Mouse (Mus musculus) MEL (cell line): ENCODE data around the gene Foxn2. TPM values are rescaled to one million over a fixed set of nuclear protein-coding genes. Genes with fewer than 3 reads are reported as not detected.

Source experiments
- DNase-seq: peaks from one replicate; pipeline ENCODE4 v3.0.0; 2011; ENCODE audit warnings: low read depth, low spot score
- H3K27ac ChIP-seq: 2 replicates; pipeline ENCODE4 v1.5.1; 2012; ENCODE audit warnings: low read depth, mild to moderate bottlenecking, control low read depth, low read length, moderate library complexity; ENCODE audit not compliant: control insufficient read depth
- H3K27me3 ChIP-seq, 2 experiments: fragments of 150-350 bp in 1 of 2; sonication (generic) in 1 of 2; 2 replicates each; pipeline ENCODE4 v1.6.1; 2012; ENCODE audit warnings: low read length in 2 of 2, mild to moderate bottlenecking in 2 of 2, improper control_type of control experiment in 1 of 2, moderate library complexity in 1 of 2; ENCODE audit not compliant: insufficient read depth in 2 of 2, control insufficient read depth in 1 of 2
- H3K36me3 ChIP-seq, 2 experiments: 2 replicates each; pipeline ENCODE4 v1.6.1; 2012 to 2014; ENCODE audit warnings: low read length in 2 of 2, improper control_type of control experiment in 1 of 2, inconsistent platforms in 1 of 2, mild to moderate bottlenecking in 1 of 2; ENCODE audit not compliant: insufficient read depth in 2 of 2, control insufficient read depth in 1 of 2
- H3K4me1 ChIP-seq, 2 experiments: fragments of 150-350 bp in 1 of 2; sonication (generic) in 1 of 2; 2 replicates each; pipeline ENCODE4 v1.6.1; 2012; ENCODE audit warnings: low read length in 2 of 2, improper control_type of control experiment in 1 of 2, mild to moderate bottlenecking in 1 of 2; ENCODE audit not compliant: insufficient read depth in 2 of 2, control insufficient read depth in 1 of 2
- H3K4me3 ChIP-seq, 2 experiments: fragments of 150-350 bp in 1 of 2; sonication (generic) in 1 of 2; 2 replicates each; pipeline ENCODE4 v1.5.1; 2012; ENCODE audit warnings: low read depth in 2 of 2, low read length in 2 of 2, mild to moderate bottlenecking in 2 of 2, moderate library complexity in 2 of 2, control low read depth in 1 of 2, improper control_type of control experiment in 1 of 2; ENCODE audit not compliant: control insufficient read depth in 1 of 2, insufficient read depth in 1 of 2
- H3K79me2 ChIP-seq: 2 replicates; pipeline ENCODE4 v1.6.1; 2012; ENCODE audit warnings: mild to moderate bottlenecking, low read length, moderate library complexity; ENCODE audit not compliant: control insufficient read depth, poor library complexity, insufficient read depth
- H3K9ac ChIP-seq: 2 replicates; pipeline ENCODE4 v1.6.1; 2012; ENCODE audit warnings: low read depth, mild to moderate bottlenecking, control low read depth, low read length, moderate library complexity; ENCODE audit not compliant: control insufficient read depth, poor library complexity, severe bottlenecking
- H3K9me3 ChIP-seq: fragments of 150-350 bp; sonication (generic); replicated peaks from 2 replicates; pipeline ENCODE4 v1.6.1; 2012; ENCODE audit warnings: mild to moderate bottlenecking, low read length, improper control_type of control experiment, moderate library complexity; ENCODE audit not compliant: insufficient read depth
- CTCF ChIP-seq, 3 experiments: IDR thresholded peaks in 2 of 3; conservative IDR thresholded peaks in 1 of 3; 2 replicates each; pipeline ENCODE4 v1.5.1; 2011 to 2012; ENCODE audit warnings: low read length in 3 of 3, low read depth in 2 of 3, mild to moderate bottlenecking in 2 of 3, improper control_type of control experiment in 1 of 3, inconsistent platforms in 1 of 3, mixed read lengths in 1 of 3, moderate library complexity in 1 of 3; ENCODE audit not compliant: control insufficient read depth in 1 of 3, insufficient read depth in 1 of 3, poor library complexity in 1 of 3, severe bottlenecking in 1 of 3
- E2F4 ChIP-seq: IDR thresholded peaks from 2 replicates; pipeline ENCODE4 v1.6.1; 2011; ENCODE audit warnings: low read depth, low read length, improper control_type of control experiment, borderline replicate concordance
- ELF1 ChIP-seq: IDR thresholded peaks from 2 replicates; pipeline ENCODE4 v1.6.1; 2014; ENCODE audit warnings: low read depth, mild to moderate bottlenecking, inconsistent platforms, low read length, improper control_type of control experiment, moderate library complexity
- ETS1 ChIP-seq: IDR thresholded peaks from 2 replicates; pipeline ENCODE4 v1.6.1; 2012; ENCODE audit warnings: low read depth, mild to moderate bottlenecking, inconsistent platforms, low read length, improper control_type of control experiment, moderate library complexity
- JUND ChIP-seq: IDR thresholded peaks from 2 replicates; pipeline ENCODE4 v1.6.1; 2011; ENCODE audit warnings: low read depth, mild to moderate bottlenecking, improper control_type of control experiment, low read length
- KAT2A ChIP-seq: conservative IDR thresholded peaks from 2 replicates; pipeline ENCODE4 v1.6.1; 2012; ENCODE audit warnings: low read depth, low read length, improper control_type of control experiment, inconsistent platforms
- MAFK ChIP-seq: IDR thresholded peaks from 2 replicates; pipeline ENCODE4 v1.6.1; 2011; ENCODE audit warnings: low read depth, mild to moderate bottlenecking, low read length, improper control_type of control experiment, borderline replicate concordance
- MEF2A ChIP-seq: IDR thresholded peaks from 2 replicates; pipeline ENCODE4 v1.6.1; 2014; ENCODE audit warnings: low read depth, mild to moderate bottlenecking, inconsistent platforms, low read length, improper control_type of control experiment; ENCODE audit not compliant: poor library complexity, insufficient replicate concordance, severe bottlenecking; ENCODE audit errors: extremely low read depth
- MYB ChIP-seq: IDR thresholded peaks from 2 replicates; pipeline ENCODE4 v1.6.1; 2011; ENCODE audit warnings: mild to moderate bottlenecking, low read depth, low read length, improper control_type of control experiment
- RAD21 ChIP-seq: IDR thresholded peaks from 2 replicates; pipeline ENCODE4 v1.6.1; 2011; ENCODE audit warnings: mild to moderate bottlenecking, low read depth, low read length, improper control_type of control experiment
- SMC3 ChIP-seq: IDR thresholded peaks from 2 replicates; pipeline ENCODE4 v1.6.1; 2011; ENCODE audit warnings: low read depth, low read length, improper control_type of control experiment
- TBP ChIP-seq: IDR thresholded peaks from 2 replicates; pipeline ENCODE4 v1.8.0; 2011; ENCODE audit warnings: low read depth, low read length, improper control_type of control experiment
- UBTF ChIP-seq: IDR thresholded peaks from 2 replicates; pipeline ENCODE4 v1.6.1; 2012; ENCODE audit warnings: low read depth, mild to moderate bottlenecking, inconsistent platforms, low read length, improper control_type of control experiment, moderate library complexity, borderline replicate concordance; ENCODE audit not compliant: insufficient read depth
- USF1 ChIP-seq: IDR thresholded peaks from 2 replicates; pipeline ENCODE4 v1.6.1; 2014; ENCODE audit warnings: low read depth, mild to moderate bottlenecking, inconsistent platforms, low read length, improper control_type of control experiment, moderate library complexity
- ZC3H11A ChIP-seq: IDR thresholded peaks from 2 replicates; pipeline ENCODE4 v1.6.1; 2012; ENCODE audit warnings: low read depth, mild to moderate bottlenecking, inconsistent platforms, low read length, improper control_type of control experiment
- ZKSCAN1 ChIP-seq: IDR thresholded peaks from 2 replicates; pipeline ENCODE4 v1.6.1; 2012; ENCODE audit warnings: low read depth, mild to moderate bottlenecking, inconsistent platforms, low read length, improper control_type of control experiment, moderate library complexity
- ZNF384 ChIP-seq: IDR thresholded peaks from 2 replicates; pipeline ENCODE4 v1.6.1; 2012; ENCODE audit warnings: low read depth, mild to moderate bottlenecking, inconsistent platforms, low read length, improper control_type of control experiment
- polyA plus RNA-seq, 2 experiments: library from polyadenylated mRNA; stranded (reverse) in 1 of 2; unstranded in 1 of 2; fragments of >175 nt in 1 of 2; fragments of >200 nt in 1 of 2; gene quantifications; 2 replicates each; pipeline versions ENCODE4 v1.2.1 to v1.2.4; 2012; ENCODE audit warnings: low replicate concordance in 2 of 2, low read depth in 1 of 2; ENCODE audit not compliant: insufficient read length in 2 of 2, insufficient read depth in 1 of 2, missing spikeins in 1 of 2
- total RNA-seq: library from RNA; depleted of rRNA; stranded (reverse); fragments of 300-350 nt; gene quantifications from 2 replicates; pipeline ENCODE4 v1.2.3, GENCODE M21; 2012

Foxn2 gene
- total and polyA plus RNA-seq, 3 experiments: 20.0 to 133 (median 21.7) TPM

DNA sequence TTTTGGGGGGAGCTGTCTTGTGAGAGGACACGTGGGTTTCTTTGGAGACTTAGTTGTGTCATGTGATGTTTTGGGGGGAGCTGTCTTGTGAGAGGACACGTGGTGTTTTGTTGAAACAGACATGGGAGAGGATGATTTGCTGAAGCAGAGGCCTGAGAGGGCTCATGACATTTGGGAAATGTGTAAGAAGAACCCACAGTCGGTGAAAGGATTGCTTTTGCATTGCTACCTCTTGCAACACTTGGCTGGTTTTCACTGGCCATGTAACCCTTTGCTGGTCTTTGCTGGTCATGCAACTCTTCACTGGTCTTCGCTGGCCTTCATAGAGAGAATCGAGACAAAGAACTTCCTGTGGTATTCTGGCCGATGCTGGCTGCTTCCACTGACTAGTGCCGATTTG, 76.0 kb downstream of the Foxn2 start:
- no peaks in the 10 kb centered on the region for H3K36me3 ChIP-seq

DNA sequence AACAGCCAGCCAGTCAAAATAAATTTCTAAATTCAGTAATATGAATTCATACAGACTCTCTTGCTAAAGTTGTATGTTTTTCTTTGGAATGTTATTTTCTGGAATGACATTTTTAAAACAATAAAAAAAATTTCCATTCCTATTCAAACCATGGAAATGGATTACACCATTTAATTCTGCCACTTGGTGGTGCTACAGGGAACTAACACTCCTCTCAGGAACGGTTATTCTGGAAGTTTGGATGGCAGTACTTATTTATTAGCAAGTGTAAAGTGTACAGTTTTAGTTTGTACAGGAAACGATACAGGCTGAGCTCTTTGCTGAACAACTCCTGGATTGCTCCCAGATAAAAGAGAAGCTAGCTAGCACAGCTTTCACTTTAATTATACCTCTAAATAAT, 87.3 kb downstream of the Foxn2 start:
- DNase-seq: peak; percentile 60
- Histone ChIP-seq H3K36me3 (peaks cover 0 to 11% of the 10 kb centered on the region in 2 experiments; a peak in 2 of 4 replicates), H3K79me2 (peaks cover 4% of the 10 kb centered on the region; the same call in 1 of the 2 replicates), H3K27ac (no peak overlapping the region), H3K9me3 (no peaks in the 10 kb centered on the region), H3K4me3 (no peak overlapping the region; a peak in 1 of 4 replicates), H3K4me1 (peaks cover 6 to 15% of the 10 kb centered on the region in 2 experiments; a peak in 3 of 4 replicates), H3K27me3 (no peaks in the 10 kb centered on the region), H3K9ac (0 out of 2 replicates have a peak overlapping the region, but pooled peaks have one; percentile 7)
- peak; percentile 58 for TF ChIP-seq SMC3
- TF ChIP-seq ETS1: no peak
- no peak for TF ChIP-seq MAFK
- TF ChIP-seq MEF2A: no peak
- no peak for TF ChIP-seq ELF1
- TF ChIP-seq RAD21: peak; percentile 44
- no peak for TF ChIP-seq USF1
- no peak for TF ChIP-seq UBTF
- no peak for TF ChIP-seq JUND
- TF ChIP-seq MYB: no peak
- no peak for TF ChIP-seq ZKSCAN1
- TF ChIP-seq E2F4: no peak
- peak in 2 of 3 experiments; percentile 11 to 63; a peak in 3 of 6 replicates for TF ChIP-seq CTCF (IDR thresholded peaks at IDR 0.05 in 2 of 3, conservative IDR thresholded peaks at IDR 0.05 in 1 of 3; ENCODE audit: control insufficient read depth in 1 of 3, insufficient read depth in 1 of 3, low read depth in 2 of 3, low read length in 3 of 3, poor library complexity in 1 of 3, severe bottlenecking in 1 of 3)
- peak; percentile 45; the same call in 1 of the 2 replicates for TF ChIP-seq ZNF384
- TF ChIP-seq TBP: no peak
- TF ChIP-seq KAT2A: no peak
- peak; percentile 39; the same call in 1 of the 2 replicates for TF ChIP-seq ZC3H11A

More for the DNA sequence above, 76.0 kb downstream of the Foxn2 start:
- no peaks in the 10 kb centered on the region for H3K9me3 ChIP-seq
- H3K27ac ChIP-seq: no peak overlapping the region
- H3K79me2 ChIP-seq: no peaks in the 10 kb centered on the region
- no peak for TF ChIP-seq SMC3
- no peak for TF ChIP-seq USF1
- DNase-seq: no peak
- H3K9ac ChIP-seq: no peak overlapping the region
- no peaks in the 10 kb centered on the region for H3K4me1 ChIP-seq
- H3K27me3 ChIP-seq: no peaks in the 10 kb centered on the region; a peak in 1 of 4 replicates
- no peak overlapping the region for H3K4me3 ChIP-seq
